Mouse (Mus musculus) cerebral cortex, adult 2 months (tissue): ENCODE measurements around the gene Alkbh2.

Experiments
- WGBS: fragments of 180-500 bp; shearing (Covaris S2); methylation state at CpG from one replicate; pipeline ENCODE4 v1.1.7; 2018; 5-methylcytosine and 5-hydroxymethylcytosine counted together

Alkbh2 gene

GRCm38 (mm10) chr5:114101873-114102272 lies 26.1 kb downstream of the Alkbh2 start:
- 62% methylated on average over 4 of the region's 4 CpGs for WGBS

GRCm38 (mm10) chr5:114100390-114101099 lies 27.5 kb downstream of the Alkbh2 start:
- 3% methylated on average over 59 of the region's 64 CpGs for WGBS

- 6% methylated on average over 37 of the region's 37 CpGs for WGBS
Observed at GRCm38 (mm10) chr5:114099709-114100389, 28.2 kb downstream of the Alkbh2 start.

- 3% methylated on average over 40 of the region's 40 CpGs for WGBS
Observed at GRCm38 (mm10) chr5:114091057-114091807, 36.8 kb downstream of the Alkbh2 start, which contains the start of gene Svop. Gene Svop (minus strand): TSS chr5:114091570.

GRCm38 (mm10) chr5:114090421-114091013 lies 37.5 kb downstream of the Alkbh2 start:
- 7% methylated on average over 7 of the region's 7 CpGs for WGBS

- WGBS = 41% methylated on average over 12 of the region's 12 CpGs
Observed at GRCm38 (mm10) chr5:114087875-114088480, 40.0 kb downstream of the Alkbh2 start.

- 77% methylated on average over 14 of the region's 14 CpGs for WGBS
Observed at GRCm38 (mm10) chr5:114085501-114085900, 42.5 kb downstream of the Alkbh2 start.

- WGBS = 57% methylated on average over 8 of the region's 8 CpGs
Observed at GRCm38 (mm10) chr5:114077009-114077408, 51.0 kb downstream of the Alkbh2 start.
